Mouse (Mus musculus) liver, postnatal 0 days (tissue): ENCODE results near the gene Mast3. TPM values are rescaled to one million over a fixed set of nuclear protein-coding genes. Genes with fewer than 3 reads are reported as not detected.
A peak's percentile ranks its signal among the peaks of the same experiment; 100 is the strongest.

Experiments used
- ATAC-seq: fragments of 200-750 bp; cut with Nextera tagmentation; 2 replicates; pipeline ENCODE4 v1.8.0; 2017; ENCODE audit warnings: mild to moderate bottlenecking, moderate library complexity
- DNase-seq: peaks from one replicate; pipeline ENCODE4 v3.0.0-alpha.2; 2016
- H3K27ac ChIP-seq: fragments of 300-500 bp; sonication (generic); 2 replicates; pipeline ENCODE4 v1.5.1; 2014; ENCODE audit warnings: antibody characterized with exemption, moderate library complexity, mild to moderate bottlenecking, low read depth
- H3K27me3 ChIP-seq: fragments of 300-500 bp; sonication (generic); 2 replicates; pipeline ENCODE4 v1.6.1; 2014; ENCODE audit warnings: low read length, control low read depth, mixed read lengths; ENCODE audit not compliant: insufficient read depth
- H3K36me3 ChIP-seq: fragments of 300-500 bp; sonication (generic); replicated peaks from 2 replicates; pipeline ENCODE4 v1.6.1; 2014; ENCODE audit warnings: mild to moderate bottlenecking, control low read depth, low read length, moderate library complexity, mixed read lengths; ENCODE audit not compliant: insufficient read depth
- H3K4me1 ChIP-seq: fragments of 300-500 bp; sonication (generic); 2 replicates; pipeline ENCODE4 v1.6.1; 2014; ENCODE audit warnings: antibody characterized with exemption, mild to moderate bottlenecking, control low read depth; ENCODE audit not compliant: insufficient read depth
- H3K4me2 ChIP-seq: fragments of 300-500 bp; sonication (generic); 2 replicates; pipeline ENCODE4 v1.6.1; 2014; ENCODE audit warnings: low read depth, mild to moderate bottlenecking, low read length, moderate library complexity, mixed read lengths
- H3K4me3 ChIP-seq: fragments of 300-500 bp; sonication (generic); 2 replicates; pipeline ENCODE4 v1.5.1; 2014; ENCODE audit warnings: low read depth, low read length
- H3K9ac ChIP-seq: fragments of 300-500 bp; sonication (generic); replicated peaks from 2 replicates; pipeline ENCODE4 v1.6.1; 2014; ENCODE audit warnings: mild to moderate bottlenecking, moderate library complexity
- H3K9me3 ChIP-seq: fragments of 300-500 bp; sonication (generic); 2 replicates; pipeline ENCODE4 v1.6.1; 2016; ENCODE audit warnings: mild to moderate bottlenecking, control low read depth, low read length, mixed read lengths
- CTCF ChIP-seq: sonication (generic); IDR thresholded peaks from 2 replicates; pipeline ENCODE4 v1.5.1; 2016; ENCODE audit warnings: antibody characterized with exemption, low read depth
- EP300 ChIP-seq: IDR thresholded peaks from 2 replicates; pipeline ENCODE4 v1.6.1; 2016; ENCODE audit warnings: antibody characterized with exemption, low read depth, mild to moderate bottlenecking
- WGBS: fragments of 180-500 bp; shearing (Covaris S2); extraction: QIAGEN DNeasy Blood & Tissue Kit; methylation state at CpG from one replicate; pipeline ENCODE4 v1.1.7; 2014; ENCODE audit not compliant: insufficient replicate concordance; 5-methylcytosine and 5-hydroxymethylcytosine counted together
- polyA plus RNA-seq: library from polyadenylated mRNA; unstranded; fragments of >200 nt; fragmentation: Nextera tagmentation; extraction: Ambion mirVana; gene quantifications from 2 replicates; pipeline ENCODE4 v1.2.1, GENCODE M21; 2015

Mast3 gene
- polyA plus RNA-seq, 1 experiment from 2014 or later, result 6.0 TPM

GRCm38 (mm10) chr8:70790846-70791245 lies 14.0 kb downstream of the Mast3 start:
- ATAC-seq (no peak), DNase-seq (no peak)
- H3K4me1 ChIP-seq, result peaks cover 40% of the 10 kb centered on the region
- H3K27me3 ChIP-seq, result no peaks in the 10 kb centered on the region
- WGBS, result 42% methylated on average over 8 of the region's 8 CpGs
- H3K9me3 ChIP-seq, result no peaks in the 10 kb centered on the region
- peaks cover 41% of the 10 kb centered on the region for H3K36me3 ChIP-seq
- H3K4me2 ChIP-seq, result peak overlapping the region; percentile 85
- H3K4me3 ChIP-seq, result peak overlapping the region; percentile 56
- TF ChIP-seq EP300, result no peak
- no peak for TF ChIP-seq CTCF
- H3K9ac ChIP-seq, result peak overlapping the region; percentile 77
- 0 out of 2 replicates have a peak overlapping the region, but pooled peaks have one; percentile 73 for H3K27ac ChIP-seq

GRCm38 (mm10) chr8:70789046-70789445 lies 15.8 kb downstream of the Mast3 start:
- no peak overlapping the region for H3K4me2 ChIP-seq
- H3K9me3 ChIP-seq, result no peaks in the 10 kb centered on the region
- H3K27me3 ChIP-seq, result no peaks in the 10 kb centered on the region
- H3K27ac ChIP-seq, result no peak overlapping the region
- H3K36me3 ChIP-seq, result peaks cover 56% of the 10 kb centered on the region
- no peak overlapping the region for H3K4me3 ChIP-seq
- no peak for TF ChIP-seq CTCF
- no peak for TF ChIP-seq EP300
- 88% methylated on average over 10 of the region's 10 CpGs for WGBS
- no peak for DNase-seq
- H3K4me1 ChIP-seq, result peaks cover 34% of the 10 kb centered on the region
- ATAC-seq, result no peak
- H3K9ac ChIP-seq, result no peak overlapping the region

GRCm38 (mm10) chr8:70787941-70788667 lies 16.8 kb downstream of the Mast3 start:
- ATAC-seq, result peak; percentile 19; the same call in 1 of the 2 replicates
- H3K27me3 ChIP-seq, result no peaks in the 10 kb centered on the region
- TF ChIP-seq CTCF (no peak), EP300 (no peak)
- 59% methylated on average over 30 of the region's 30 CpGs for WGBS
- peak; percentile 80 for DNase-seq
- H3K4me1 ChIP-seq, result peaks cover 31% of the 10 kb centered on the region
- no peak overlapping the region for H3K4me2 ChIP-seq
- H3K4me3 ChIP-seq, result no peak overlapping the region
- no peak overlapping the region for H3K9ac ChIP-seq
- no peaks in the 10 kb centered on the region for H3K9me3 ChIP-seq
- H3K36me3 ChIP-seq, result peaks cover 66% of the 10 kb centered on the region
- no peak overlapping the region for H3K27ac ChIP-seq

- Histone ChIP-seq H3K4me3 (no peak overlapping the region), H3K9me3 (no peaks in the 10 kb centered on the region), H3K4me2 (no peak overlapping the region), H3K27ac (no peak overlapping the region), H3K36me3 (peaks cover 71% of the 10 kb centered on the region), H3K9ac (no peak overlapping the region), H3K27me3 (no peaks in the 10 kb centered on the region), H3K4me1 (peaks cover 21% of the 10 kb centered on the region)
- DNase-seq (no peak), ATAC-seq (no peak)
- no peak for TF ChIP-seq CTCF
- TF ChIP-seq EP300, result no peak
- WGBS, result 79% methylated on average over 3 of the region's 3 CpGs
Observed at GRCm38 (mm10) chr8:70787051-70787445, 17.8 kb downstream of the Mast3 start.

GRCm38 (mm10) chr8:70786291-70787050 lies 18.4 kb downstream of the Mast3 start:
- ATAC-seq (no peak), DNase-seq (no peak)
- TF ChIP-seq EP300, result no peak
- no peak for TF ChIP-seq CTCF
- Histone ChIP-seq H3K27ac (no peak overlapping the region), H3K36me3 (peaks cover 77% of the 10 kb centered on the region), H3K27me3 (no peaks in the 10 kb centered on the region), H3K9ac (no peak overlapping the region), H3K4me1 (peaks cover 15% of the 10 kb centered on the region), H3K4me2 (no peak overlapping the region), H3K9me3 (no peaks in the 10 kb centered on the region), H3K4me3 (no peak overlapping the region)
- WGBS, result 90% methylated on average over 25 of the region's 25 CpGs

- DNase-seq (no peak), ATAC-seq (no peak)
- Histone ChIP-seq H3K27me3 (no peaks in the 10 kb centered on the region), H3K36me3 (peaks cover 59% of the 10 kb centered on the region), H3K4me3 (no peak overlapping the region), H3K4me2 (no peak overlapping the region), H3K9ac (no peak overlapping the region), H3K4me1 (peaks cover 25% of the 10 kb centered on the region), H3K9me3 (no peaks in the 10 kb centered on the region), H3K27ac (no peak overlapping the region)
- 65% methylated on average over 11 of the region's 11 CpGs for WGBS
- TF ChIP-seq CTCF, result no peak
- TF ChIP-seq EP300, result no peak
Observed at GRCm38 (mm10) chr8:70780093-70780492, 24.8 kb downstream of the Mast3 start.
